Mouse (Mus musculus) heart, adult 11 months (tissue): ENCODE measurements at regions not wholly inside any gene's neighbourhood (a gene's known extent, or its start where the extent isn't known, plus 50 kb on each side); places are given as distances from the start of the nearest gene placed in this dataset.

Source experiments
- DNase-seq: peaks from one replicate; pipeline ENCODE4 v3.0.0; 2022

- DNase-seq = no peak
These were observed 116.3 kb upstream of the Tpm1 start for GRCm38 (mm10) chr9:67165486-67165885.

- peak; percentile 98 for DNase-seq
These were observed 114.5 kb upstream of the Tpm1 start for GRCm38 (mm10) chr9:67163746-67164145.

GRCm38 (mm10) chr9:67160785-67161455 lies 111.7 kb upstream of the Tpm1 start:
- peak; percentile 98 for DNase-seq

- no peak for DNase-seq
These were observed 111.1 kb upstream of the Tpm1 start for GRCm38 (mm10) chr9:67160350-67160749.

GRCm38 (mm10) chr9:67156590-67157259 lies 107.5 kb upstream of the Tpm1 start:
- DNase-seq = no peak

GRCm38 (mm10) chr9:67154062-67154461 lies 104.9 kb upstream of the Tpm1 start:
- peak; percentile 45 for DNase-seq

- peak; percentile 51 for DNase-seq
These were observed 104.1 kb upstream of the Tpm1 start for GRCm38 (mm10) chr9:67153333-67153732.

- peak; percentile 31 for DNase-seq
These were observed 98.5 kb upstream of the Tpm1 start for GRCm38 (mm10) chr9:67147656-67148055.

GRCm38 (mm10) chr9:67145392-67145791 lies 96.2 kb upstream of the Tpm1 start:
- no peak for DNase-seq

GRCm38 (mm10) chr9:67144511-67144910 lies 95.3 kb upstream of the Tpm1 start:
- peak; percentile 78 for DNase-seq

GRCm38 (mm10) chr9:67140319-67140887 lies 91.2 kb upstream of the Tpm1 start:
- DNase-seq = peak; percentile 67

- peak; percentile 66 for DNase-seq
These were observed 88.5 kb upstream of the Tpm1 start for GRCm38 (mm10) chr9:67137681-67138080.

GRCm38 (mm10) chr9:67137141-67137540 lies 87.9 kb upstream of the Tpm1 start:
- DNase-seq = peak; percentile 81

- peak; percentile 69 for DNase-seq
These were observed 87.0 kb upstream of the Tpm1 start for GRCm38 (mm10) chr9:67136166-67136565.

GRCm38 (mm10) chr9:67134378-67134777 lies 85.2 kb upstream of the Tpm1 start:
- peak; percentile 82 for DNase-seq

- peak; percentile 61 for DNase-seq
These were observed 83.2 kb upstream of the Tpm1 start for GRCm38 (mm10) chr9:67132370-67132769.

- DNase-seq = peak; percentile 55
These were observed 81.7 kb upstream of the Tpm1 start for GRCm38 (mm10) chr9:67130730-67131440.

GRCm38 (mm10) chr9:67129891-67130290 lies 80.7 kb upstream of the Tpm1 start:
- DNase-seq = peak; percentile 1

- peak; percentile 51 for DNase-seq
These were observed 79.9 kb upstream of the Tpm1 start for GRCm38 (mm10) chr9:67129095-67129494.

GRCm38 (mm10) chr9:67121691-67122090 lies 72.5 kb upstream of the Tpm1 start:
- no peak for DNase-seq

GRCm38 (mm10) chr9:67118880-67119644 lies 69.9 kb upstream of the Tpm1 start:
- no peak for DNase-seq

- no peak for DNase-seq
These were observed 69.2 kb upstream of the Tpm1 start for GRCm38 (mm10) chr9:67118429-67118828.

GRCm38 (mm10) chr9:67117639-67118038 lies 68.4 kb upstream of the Tpm1 start:
- DNase-seq = no peak
